Mouse (Mus musculus) right cerebral cortex, postnatal 36 days (tissue): Measurements from ENCODE around the gene Ero1lb.
A peak's percentile ranks its signal among the peaks of the same experiment; 100 is the strongest.
"Not testable (repeated sequence)": the region's sequence is repeated elsewhere in the genome, so short reads cannot be mapped to it uniquely, and the experiment has no call there.

Experiments used
- DNase-seq, 2 experiments: peaks; one replicate each; pipeline ENCODE4 v3.0.0; 2022; ENCODE audit warnings: low spot score in 2 of 2, mixed read lengths in 1 of 2

The Ero1lb gene

DNA sequence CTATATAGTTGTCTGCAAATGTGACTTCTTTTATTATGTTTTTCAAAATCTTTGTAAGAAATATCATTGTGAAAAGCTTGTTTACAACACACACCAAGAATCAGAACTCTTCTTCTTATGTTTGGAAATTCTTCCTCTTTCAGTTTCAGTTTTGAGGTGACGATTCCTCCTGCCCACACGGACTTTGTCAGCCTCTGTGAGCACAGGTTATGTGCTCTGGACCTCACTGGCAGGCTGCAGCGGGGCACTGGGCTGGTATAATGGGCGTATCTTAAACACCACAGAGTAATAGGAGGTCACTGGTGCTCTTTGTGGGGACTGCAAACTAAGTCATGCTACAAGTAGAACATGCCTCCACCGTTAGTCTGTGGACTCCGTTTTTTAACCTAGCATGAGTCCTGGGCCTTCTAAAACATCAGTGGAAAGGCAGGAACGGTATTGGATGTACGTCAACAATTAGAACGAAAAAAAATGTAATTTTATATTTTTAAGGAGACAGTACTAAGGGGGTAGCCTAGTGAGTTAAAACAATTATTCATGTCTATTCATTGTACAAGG, 9.4 kb downstream of the Ero1lb start:
- DNase-seq: no peak

DNA sequence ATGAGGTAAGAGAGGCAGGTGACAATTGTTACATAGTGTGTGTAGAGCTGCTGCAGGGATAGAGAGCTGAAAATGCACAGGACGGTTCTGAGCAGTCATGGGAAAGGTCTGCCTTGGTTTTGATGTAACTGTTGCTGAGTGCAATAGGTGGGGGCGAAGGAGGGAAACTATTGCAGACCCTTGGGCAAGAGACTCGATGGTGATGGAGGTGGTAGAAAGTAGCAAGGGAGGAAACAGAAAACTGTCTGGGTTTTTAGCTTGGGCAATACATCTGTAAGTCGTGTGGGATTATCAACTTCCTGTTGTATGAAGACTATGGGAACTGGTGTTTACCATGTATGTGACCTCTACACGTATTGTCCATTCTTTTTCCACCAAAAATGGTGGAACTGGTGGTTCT, 12.5 kb downstream of the Ero1lb start:
- no peak for DNase-seq

DNA sequence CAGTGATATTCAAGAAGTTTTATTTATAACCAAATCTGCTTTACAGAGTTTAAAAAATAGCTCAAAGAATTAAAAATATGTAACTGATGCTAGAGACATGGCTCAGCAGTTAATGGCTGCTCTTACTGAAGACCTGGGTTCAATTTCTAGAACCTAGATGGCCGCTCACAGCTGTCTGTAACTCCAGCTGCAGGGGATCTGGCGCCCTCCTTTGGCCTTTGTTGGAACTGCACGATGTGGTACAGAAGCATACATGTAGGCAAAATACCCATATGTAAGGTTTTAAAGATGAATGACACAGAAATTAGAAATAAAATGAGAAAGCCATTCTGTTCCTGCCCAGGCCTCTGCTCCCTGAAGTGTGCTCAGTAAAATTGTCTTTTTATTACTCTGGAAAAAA, 23.3 kb downstream of the Ero1lb start:
- no peak for DNase-seq

DNA sequence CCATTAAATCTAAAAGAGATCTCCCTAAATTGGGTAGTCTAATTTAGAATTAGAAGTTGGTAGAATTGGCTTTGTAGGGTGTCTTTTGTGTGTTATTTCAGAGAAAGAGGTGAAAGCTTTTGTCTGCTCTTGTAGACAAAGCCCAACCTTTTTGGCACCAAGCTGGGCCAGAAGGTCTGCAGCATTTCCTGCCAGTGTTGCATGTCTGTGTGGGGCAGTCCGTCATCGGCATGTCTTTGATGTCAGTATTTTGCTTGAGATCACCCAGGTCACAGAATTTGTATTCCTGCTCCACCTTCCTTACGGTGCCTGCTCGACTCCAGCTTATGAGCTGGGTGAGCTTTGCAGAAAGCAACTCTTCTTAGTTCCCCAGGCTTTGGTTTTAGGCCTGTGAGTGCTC, 31.4 kb downstream of the Ero1lb start:
- DNase-seq: not testable (repeated sequence)

DNA sequence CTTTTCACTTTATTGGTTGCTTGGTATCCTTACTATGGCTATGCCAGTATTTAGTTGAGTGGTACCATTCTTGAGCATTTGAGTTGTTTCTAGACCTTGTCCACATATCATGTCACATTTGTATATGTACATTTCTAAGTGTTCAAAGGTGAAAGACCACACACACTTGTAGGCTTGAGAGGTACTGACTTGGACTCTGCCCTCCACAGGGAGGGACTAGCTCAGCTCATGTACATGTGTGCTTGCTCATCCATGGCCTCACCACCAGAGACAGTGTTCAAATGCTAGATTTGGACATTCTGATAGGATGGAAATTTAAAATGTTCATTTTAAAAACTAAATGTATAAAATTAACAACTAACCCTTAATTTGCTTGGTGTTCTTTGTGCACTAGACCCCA, 44.5 kb downstream of the Ero1lb start:
- DNase-seq: not testable (repeated sequence)

DNA sequence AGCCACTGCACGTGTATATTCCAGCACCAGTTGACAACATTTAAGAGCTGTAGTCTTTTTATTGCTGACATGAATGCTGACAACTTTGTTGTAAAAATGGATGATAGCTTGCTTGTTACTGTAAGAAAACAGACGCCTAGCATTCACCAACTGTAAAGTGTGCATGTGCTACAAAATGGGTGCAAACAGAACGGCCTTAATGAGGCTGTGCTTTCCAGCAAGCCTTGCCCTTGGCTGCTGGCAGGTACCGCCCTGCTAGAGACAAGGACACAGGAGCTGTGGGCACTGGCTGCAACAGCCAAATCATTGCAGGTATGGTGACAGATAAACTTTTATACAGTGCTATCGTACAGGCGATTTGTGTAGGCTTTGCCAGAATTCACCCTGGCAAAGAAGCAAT, 48.4 kb downstream of the Ero1lb start:
- not testable (repeated sequence) for DNase-seq

DNA sequence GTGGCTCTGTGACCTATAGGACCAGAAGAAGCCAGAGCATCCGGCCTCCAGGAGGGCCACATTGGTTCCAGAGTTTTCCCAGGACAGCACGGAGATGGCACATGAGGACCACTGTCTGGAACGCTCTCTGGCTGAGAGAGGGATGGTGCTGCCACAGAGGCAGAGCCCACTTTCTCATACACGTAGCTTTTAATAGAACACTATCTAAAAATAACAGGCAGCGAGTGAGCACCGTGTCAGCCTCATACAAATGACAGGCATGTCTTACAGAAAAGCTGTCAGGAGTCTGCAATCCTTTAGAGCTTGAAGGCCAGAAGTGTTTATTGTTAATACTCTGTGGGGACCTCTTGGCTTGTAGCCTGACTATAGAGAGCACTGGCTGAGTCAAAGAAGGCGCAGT, 48.9 kb downstream of the Ero1lb start:
- not testable (repeated sequence) for DNase-seq

DNA sequence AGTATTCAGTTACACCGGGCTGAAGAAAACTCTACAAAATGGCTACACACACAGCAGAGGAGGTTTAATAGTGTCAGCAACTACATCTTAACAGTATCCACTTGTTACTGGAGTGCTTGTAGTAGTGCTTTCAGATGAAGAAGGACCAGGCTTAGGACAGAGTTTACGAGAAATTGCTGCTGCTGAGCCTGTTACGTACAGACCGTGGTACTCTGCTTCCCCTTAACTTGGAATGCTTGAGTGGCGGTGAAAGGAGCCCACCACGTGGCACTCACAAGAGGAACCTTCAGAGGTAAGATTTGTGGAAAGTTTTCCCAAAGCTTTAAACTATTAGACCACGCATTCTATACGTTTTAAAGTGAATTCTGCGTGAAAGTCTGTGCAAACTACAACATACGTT, 49.3 kb downstream of the Ero1lb start:
- DNase-seq: not testable (repeated sequence)

DNA sequence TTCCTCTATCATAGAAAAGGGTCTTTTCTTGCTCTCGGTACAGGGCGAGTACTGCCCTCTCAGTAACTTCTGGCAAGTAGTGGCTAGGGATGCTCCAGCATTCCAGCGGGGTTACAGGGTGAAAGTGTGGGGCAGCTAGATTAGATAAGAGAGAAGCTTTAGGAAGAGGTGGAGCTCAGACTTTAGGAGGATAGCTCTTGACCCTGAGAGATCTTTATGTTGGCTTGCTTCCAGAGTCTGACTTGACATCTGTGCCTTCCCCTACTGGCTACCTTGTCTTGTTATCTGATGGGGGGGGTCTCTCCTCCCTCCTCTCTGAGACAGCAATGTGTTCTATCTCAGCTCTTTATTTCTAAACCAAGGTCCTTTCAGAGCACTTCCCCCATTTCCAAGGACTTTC, 50.8 kb downstream of the Ero1lb start:
- DNase-seq: not testable (repeated sequence)

DNA sequence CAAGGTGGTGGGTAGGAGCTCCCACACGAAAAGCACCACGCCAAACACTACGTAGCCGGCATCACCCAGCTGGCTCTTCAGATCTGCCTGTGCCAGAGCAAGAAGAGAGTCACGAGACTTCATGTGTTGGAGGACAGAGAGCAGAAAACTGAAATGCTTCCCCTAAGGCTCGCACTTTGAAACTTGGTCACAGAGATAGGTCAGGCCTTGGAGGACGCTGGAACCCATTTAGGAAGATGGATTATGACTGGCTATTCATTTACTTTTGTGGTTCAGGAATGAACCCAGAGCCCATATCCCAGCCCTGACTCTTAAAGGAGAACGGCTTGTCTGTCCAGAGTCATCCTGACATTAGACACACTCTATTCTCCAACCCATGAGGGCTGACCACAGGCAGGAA, 54.1 kb downstream of the Ero1lb start:
- not testable (repeated sequence) for DNase-seq

DNA sequence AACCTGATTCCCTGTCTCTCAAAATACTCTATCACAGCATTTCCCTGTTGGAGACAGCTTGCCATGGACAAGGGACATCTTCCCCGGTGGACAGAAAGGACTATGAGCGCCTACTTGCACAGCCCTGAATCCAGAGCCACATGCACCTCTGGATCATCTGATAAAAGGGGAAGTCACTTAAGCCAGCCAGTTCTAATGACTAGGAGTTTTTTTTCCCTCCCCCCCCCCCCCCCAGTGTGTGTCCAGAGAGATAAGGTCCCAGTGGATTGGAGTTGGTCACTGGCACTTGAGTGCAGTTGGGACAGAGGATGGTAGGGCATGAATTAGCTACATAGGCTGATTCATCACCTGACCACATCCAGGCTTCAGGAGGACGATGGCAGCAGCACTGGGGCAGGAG, 60.4 kb downstream of the Ero1lb start:
- not testable (repeated sequence) for DNase-seq

DNA sequence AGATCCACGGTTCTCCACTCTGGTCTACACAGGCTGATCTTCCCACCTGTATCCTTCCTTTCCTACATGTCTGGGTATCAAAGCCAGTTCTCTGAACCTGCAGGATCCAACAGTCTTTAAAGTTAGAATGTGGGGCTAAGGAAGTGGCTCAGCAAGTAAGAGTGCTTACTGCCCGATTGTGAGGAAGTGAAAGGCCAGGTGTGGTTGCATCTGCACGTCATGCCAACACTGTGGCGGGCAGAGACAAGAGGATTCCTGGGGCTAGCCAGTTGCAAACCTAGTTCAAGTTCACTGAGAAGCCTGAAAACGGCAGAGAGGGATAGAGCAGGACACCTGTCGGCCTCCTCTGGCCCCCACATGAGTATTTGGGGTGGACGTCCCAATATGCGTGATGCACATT, 62.1 kb downstream of the Ero1lb start:
- DNase-seq: not testable (repeated sequence)

DNA sequence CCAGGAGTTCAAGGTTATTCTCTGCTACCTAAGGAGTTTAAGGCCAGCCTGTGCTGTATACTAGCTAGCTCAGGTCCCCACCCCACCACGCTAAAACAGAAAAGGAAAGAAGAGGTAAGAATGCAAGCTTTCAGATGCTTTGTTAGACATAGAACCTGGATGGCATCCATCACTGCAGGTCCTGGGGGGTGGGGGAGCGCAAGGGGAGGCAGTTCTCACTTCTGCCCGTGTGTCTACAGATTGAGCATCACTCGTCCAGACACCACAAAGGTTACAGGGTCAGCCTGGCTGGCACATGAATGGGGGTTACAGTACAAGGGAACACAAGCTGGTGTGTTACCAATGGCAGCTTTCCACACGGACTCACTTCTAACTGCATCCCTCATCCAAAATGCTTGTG, 62.5 kb downstream of the Ero1lb start:
- not testable (repeated sequence) for DNase-seq

DNA sequence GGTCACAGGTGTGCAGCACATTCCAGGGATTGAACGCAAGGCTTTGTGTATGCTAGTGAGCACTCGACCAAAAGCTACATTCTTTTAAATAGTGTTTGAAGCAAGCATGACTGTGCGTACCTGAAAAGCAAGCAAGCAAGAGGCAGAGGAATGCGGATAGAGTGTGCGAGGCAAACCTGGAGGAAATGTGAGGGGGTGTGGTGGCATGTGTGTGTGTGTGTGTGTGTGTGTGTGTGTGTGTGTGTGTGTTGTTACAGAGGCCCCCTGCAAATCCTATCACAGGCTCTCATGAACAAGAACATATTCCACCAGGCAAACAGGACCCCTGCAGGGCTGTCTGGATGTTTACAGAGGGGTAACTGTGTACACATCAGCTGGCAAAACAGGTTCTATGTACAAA, 64.6 kb downstream of the Ero1lb start:
- DNase-seq: not testable (repeated sequence)

DNA sequence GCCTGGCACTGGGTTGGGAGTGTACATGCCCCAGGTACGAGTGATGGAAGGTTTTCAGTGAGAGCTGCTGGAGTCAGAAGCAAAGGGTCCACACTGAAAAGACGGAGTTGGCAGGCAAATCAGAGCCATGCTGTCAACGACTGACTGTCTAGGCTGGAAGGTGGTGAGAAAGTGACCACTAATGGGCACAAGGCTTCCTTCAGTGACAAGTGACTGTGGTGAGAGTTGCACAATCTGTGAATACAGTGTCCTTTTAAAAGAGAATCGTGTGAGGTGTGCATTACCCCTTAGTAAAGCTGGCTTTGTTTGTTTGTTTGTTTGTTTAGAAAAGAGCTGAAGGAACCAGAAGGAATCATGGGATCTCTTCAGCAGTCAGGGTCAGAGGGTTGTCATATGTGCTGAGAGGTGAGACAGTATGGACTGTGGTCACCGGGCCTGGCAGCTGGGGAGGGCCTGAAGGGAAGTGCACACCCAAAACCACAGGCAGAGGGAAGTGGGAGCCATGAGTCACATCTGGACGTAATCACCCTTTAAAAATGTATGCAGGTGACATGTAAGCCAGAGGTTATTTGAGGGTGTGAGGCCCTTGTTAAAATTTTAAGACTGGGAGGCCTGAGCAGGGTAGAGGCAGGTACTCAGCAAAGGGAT, 69.4 kb downstream of the Ero1lb start:
- DNase-seq: not testable (repeated sequence)

DNA sequence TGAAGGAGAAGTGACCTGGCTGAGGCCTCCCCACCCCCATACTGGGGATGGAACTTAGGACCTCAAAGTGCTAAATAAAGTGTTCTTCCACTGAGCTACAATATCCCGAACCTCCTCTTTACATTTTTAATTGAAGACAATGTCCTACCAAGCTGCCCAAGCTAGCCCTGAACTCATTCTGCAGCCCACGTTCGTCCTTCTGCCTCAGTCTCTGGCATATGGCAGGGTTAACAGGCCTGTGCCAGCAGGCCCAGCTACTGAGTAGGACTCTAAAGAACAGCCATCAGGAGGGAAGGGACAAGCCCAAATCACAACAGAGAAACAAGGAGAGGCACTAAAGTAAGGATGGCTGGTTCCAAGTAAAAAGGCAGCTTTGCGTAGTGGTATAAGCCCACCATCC, 77.1 kb downstream of the Ero1lb start:
- DNase-seq: not testable (repeated sequence)

DNA sequence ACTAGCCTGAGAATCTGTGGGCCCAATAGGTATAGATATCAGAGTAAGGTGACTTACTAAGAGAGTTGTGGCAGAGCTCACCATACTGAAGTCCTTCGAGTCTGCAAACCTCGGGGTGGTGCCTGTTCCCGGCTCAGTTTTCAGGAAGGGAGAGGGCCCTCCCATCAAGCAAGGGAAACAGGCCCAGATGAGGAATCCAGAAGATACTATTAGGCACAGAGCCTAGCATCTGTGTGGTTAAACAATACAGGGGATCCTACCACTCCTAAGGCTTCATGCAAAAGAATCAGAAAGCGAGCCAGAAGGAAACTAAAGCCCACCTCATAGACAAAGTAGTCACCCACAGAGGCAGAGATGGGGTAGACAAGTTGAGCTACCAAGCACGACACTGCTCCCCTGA, 81.0 kb downstream of the Ero1lb start:
- not testable (repeated sequence) for DNase-seq

DNA sequence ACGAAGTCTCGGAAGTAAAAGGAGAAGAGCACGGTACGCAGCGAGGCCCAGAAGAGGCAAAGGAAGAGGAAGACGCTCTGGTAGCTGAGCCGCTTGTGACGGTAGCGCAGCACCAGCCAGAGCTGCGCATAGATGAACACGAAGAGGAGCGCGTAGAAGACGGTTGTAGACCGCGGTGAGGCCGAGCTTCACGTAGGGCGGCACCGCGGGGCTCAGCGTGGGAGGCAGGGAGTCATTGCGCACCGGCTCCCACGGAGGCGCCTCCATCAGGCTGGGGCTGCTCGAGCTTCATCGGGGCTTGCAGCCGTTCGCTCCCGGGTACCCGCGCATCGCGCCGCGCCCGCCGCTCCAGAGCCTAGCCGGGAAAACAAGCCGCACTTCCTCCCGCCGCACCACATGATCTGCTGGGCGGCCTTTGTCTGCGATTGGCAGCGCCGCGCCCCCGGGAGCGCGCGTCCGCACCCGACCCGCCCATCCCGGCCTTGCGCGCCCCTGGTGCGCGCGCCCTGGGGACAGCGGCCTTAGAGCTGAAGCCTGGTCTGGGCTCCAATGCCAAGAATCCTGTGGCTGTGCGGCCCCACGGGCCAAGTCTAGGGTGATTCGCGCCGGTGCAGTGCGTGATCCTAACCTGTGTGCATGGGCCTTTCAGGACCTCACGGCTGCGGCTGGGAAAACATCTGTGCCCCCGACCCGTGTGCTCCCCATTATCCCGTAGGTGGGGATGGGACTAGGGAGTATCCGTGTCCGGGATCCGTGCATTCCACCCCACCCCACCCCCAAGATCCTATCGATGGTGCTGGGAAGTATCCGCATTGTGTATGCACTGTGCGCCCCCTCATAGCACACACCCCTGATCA, 84.6 kb downstream of the Ero1lb start:
- DNase-seq: peak; percentile 72 to 76

DNA sequence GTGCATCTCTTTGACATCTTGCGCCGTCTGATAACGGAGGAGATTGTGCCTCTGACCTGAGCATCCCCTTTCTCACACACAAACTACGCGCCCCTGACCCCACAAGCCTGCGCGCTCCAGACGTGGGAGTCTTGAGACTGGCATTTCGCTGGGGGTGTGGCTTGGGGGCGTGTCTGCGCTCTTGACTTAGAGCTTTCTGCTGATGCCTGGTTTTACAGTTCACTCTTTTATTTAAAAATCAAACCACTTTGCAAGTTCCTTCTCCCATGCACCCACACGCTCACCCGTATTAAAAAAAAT, 85.2 kb downstream of the Ero1lb start:
- DNase-seq: peak; percentile 47 to 55
